Mouse (Mus musculus): ENCODE data around the gene Syndig1. TPM values are rescaled to one million over a fixed set of nuclear protein-coding genes. Genes with fewer than 3 reads are reported as not detected.
A peak's percentile ranks its signal among the peaks of the same experiment; 100 is the strongest.

Gene Syndig1
- polyA plus RNA-seq, 1 experiment from 2014 or later = 4.7 TPM

DNA sequence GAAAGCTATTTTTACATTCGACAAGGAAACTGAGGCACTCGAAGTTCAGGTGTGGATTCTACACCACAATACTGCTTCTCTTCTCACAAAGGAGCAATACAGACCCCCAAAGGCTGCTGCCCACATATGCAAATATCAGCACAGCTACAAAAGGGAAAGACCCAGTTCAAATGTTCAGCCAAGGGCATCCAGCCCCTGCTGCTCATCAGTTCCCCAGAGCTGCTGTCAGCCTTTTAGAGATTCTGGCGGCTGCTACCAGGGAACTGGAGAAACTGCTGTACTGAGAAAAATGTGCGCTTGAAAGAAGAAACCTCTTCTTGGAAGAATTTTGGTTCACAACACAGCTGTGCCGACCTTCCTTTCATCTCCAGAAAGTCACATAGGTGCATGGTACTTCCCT lies 187.3 kb downstream of the Syndig1 start:
- H3K27ac ChIP-seq (replicated peaks) = no peak overlapping the region
- no peak overlapping the region for H3K9ac ChIP-seq
- no peaks in the 10 kb centered on the region for H3K9me3 ChIP-seq (replicated peaks)
- WGBS = 61% methylated on average over 5 of the region's 5 CpGs
- no peaks in the 10 kb centered on the region for H3K27me3 ChIP-seq
- no peak for ATAC-seq (ENCODE audit: insufficient number of reproducible peaks, low FRiP score, low TSS enrichment, low read depth)
- no peaks in the 10 kb centered on the region for H3K36me3 ChIP-seq
- H3K4me3 ChIP-seq (replicated peaks) = no peak overlapping the region
- H3K4me2 ChIP-seq (replicated peaks) = no peak overlapping the region
- no peaks in the 10 kb centered on the region for H3K4me1 ChIP-seq

GRCm38 (mm10) chr2:150020706-150021105 lies 191.7 kb downstream of the Syndig1 start:
- H3K36me3 ChIP-seq = no peaks in the 10 kb centered on the region
- H3K27ac ChIP-seq (replicated peaks) = no peak overlapping the region
- H3K4me1 ChIP-seq = no peaks in the 10 kb centered on the region
- WGBS = 66% methylated on average over 2 of the region's 2 CpGs
- H3K4me3 ChIP-seq (replicated peaks) = no peak overlapping the region
- no peak for ATAC-seq (ENCODE audit: insufficient number of reproducible peaks, low FRiP score, low TSS enrichment, low read depth)
- H3K9me3 ChIP-seq (replicated peaks) = no peaks in the 10 kb centered on the region
- no peaks in the 10 kb centered on the region for H3K27me3 ChIP-seq
- H3K4me2 ChIP-seq (replicated peaks) = no peak overlapping the region
- H3K9ac ChIP-seq = no peak overlapping the region

GRCm38 (mm10) chr2:150023873-150024339 lies 194.9 kb downstream of the Syndig1 start:
- Histone ChIP-seq H3K9me3 (replicated peaks) (no peaks in the 10 kb centered on the region), H3K4me1 (no peaks in the 10 kb centered on the region), H3K4me2 (replicated peaks) (no peak overlapping the region), H3K4me3 (replicated peaks) (no peak overlapping the region), H3K9ac (no peak overlapping the region), H3K27me3 (no peaks in the 10 kb centered on the region), H3K36me3 (no peaks in the 10 kb centered on the region), H3K27ac (replicated peaks) (no peak overlapping the region)
- peak; percentile 43; the same call in 1 of the 2 replicates for ATAC-seq (ENCODE audit: insufficient number of reproducible peaks, low FRiP score, low TSS enrichment, low read depth)
- WGBS = 17% methylated on average over 2 of the region's 2 CpGs

GRCm38 (mm10) chr2:150043531-150043930 lies 214.5 kb downstream of the Syndig1 start:
- no peaks in the 10 kb centered on the region for H3K4me1 ChIP-seq
- H3K9me3 ChIP-seq (replicated peaks) = no peaks in the 10 kb centered on the region
- 88% methylated on average over 7 of the region's 7 CpGs for WGBS
- no peaks in the 10 kb centered on the region for H3K27me3 ChIP-seq
- no peak overlapping the region for H3K9ac ChIP-seq
- H3K4me3 ChIP-seq (replicated peaks) = no peak overlapping the region
- H3K4me2 ChIP-seq (replicated peaks) = no peak overlapping the region
- no peak overlapping the region for H3K27ac ChIP-seq (replicated peaks)
- no peak for ATAC-seq (ENCODE audit: insufficient number of reproducible peaks, low FRiP score, low TSS enrichment, low read depth)
- no peaks in the 10 kb centered on the region for H3K36me3 ChIP-seq

Other genes starting within 250 kb of the Syndig1 start
- not detected in 2 replicates for gene C530025M09Rik, start 2.0 kb downstream of the Syndig1 start, polyA plus RNA-seq (2015; fragmentation: Nextera tagmentation; extraction: Ambion mirVana)

Data from embryonic facial prominence, embryonic 15.5 days (tissue).